Mouse (Mus musculus) neural tube, embryonic 11.5 days (tissue): Measurements from ENCODE around the gene Elf2. TPM values are rescaled to one million over a fixed set of nuclear protein-coding genes. Genes with fewer than 3 reads are reported as not detected.

ENCODE experiments used
- ATAC-seq: fragments of 200-750 bp; cut with Nextera tagmentation; 2 replicates; pipeline ENCODE4 v1.8.0; 2017; ENCODE audit warnings: moderate number of reproducible peaks, mild to moderate bottlenecking, moderate TSS enrichment, moderate library complexity; ENCODE audit not compliant: insufficient read depth, low FRiP score, low TSS enrichment
- DNase-seq: peaks from one replicate; pipeline ENCODE4 v3.0.0-alpha.2; 2015; ENCODE audit warnings: low spot score
- H3K27ac ChIP-seq: fragments of 300-500 bp; sonication (generic); 2 replicates; pipeline ENCODE4 v1.5.1; 2014; ENCODE audit warnings: low read depth, mild to moderate bottlenecking, low read length
- H3K27me3 ChIP-seq: fragments of 300-500 bp; sonication (generic); 2 replicates; pipeline ENCODE4 v1.6.1; 2014; ENCODE audit warnings: mild to moderate bottlenecking, low read length, mixed read lengths; ENCODE audit not compliant: control insufficient read depth, insufficient read depth
- H3K36me3 ChIP-seq: fragments of 300-500 bp; sonication (generic); 2 replicates; pipeline ENCODE4 v1.6.1; 2014; ENCODE audit warnings: mild to moderate bottlenecking, low read length, moderate library complexity, mixed read lengths; ENCODE audit not compliant: control insufficient read depth, insufficient read depth
- H3K4me1 ChIP-seq: fragments of 300-500 bp; sonication (generic); 2 replicates; pipeline ENCODE4 v1.6.1; 2014; ENCODE audit warnings: low read length, mixed read lengths; ENCODE audit not compliant: control insufficient read depth, insufficient read depth
- H3K4me2 ChIP-seq: fragments of 300-500 bp; sonication (generic); 2 replicates; pipeline ENCODE4 v1.6.1; 2014; ENCODE audit warnings: low read depth, mild to moderate bottlenecking, moderate library complexity
- H3K4me3 ChIP-seq: fragments of 300-500 bp; sonication (generic); 2 replicates; pipeline ENCODE4 v1.5.1; 2014; ENCODE audit warnings: low read depth, low read length
- H3K9ac ChIP-seq: fragments of 300-500 bp; sonication (generic); 2 replicates; pipeline ENCODE4 v1.6.1; 2014; ENCODE audit warnings: mild to moderate bottlenecking, low read length
- H3K9me3 ChIP-seq: fragments of 300-500 bp; sonication (generic); 2 replicates; pipeline ENCODE4 v1.6.1; 2016; ENCODE audit warnings: low read length; ENCODE audit not compliant: control insufficient read depth
- WGBS: fragments of 180-500 bp; shearing (Covaris S2); extraction: QIAGEN DNeasy Blood & Tissue Kit; methylation state at CpG from one replicate; pipeline ENCODE4 v1.1.7; 2014; 5-methylcytosine and 5-hydroxymethylcytosine counted together
- polyA plus RNA-seq: library from polyadenylated mRNA; unstranded; fragments of >200 nt; fragmentation: Nextera tagmentation; extraction: Ambion mirVana; gene quantifications from 2 replicates; pipeline ENCODE4 v1.2.1, GENCODE M21; 2014

Gene Elf2
- polyA plus RNA-seq, 1 experiment from 2014 or later = 47.3 TPM

DNA sequence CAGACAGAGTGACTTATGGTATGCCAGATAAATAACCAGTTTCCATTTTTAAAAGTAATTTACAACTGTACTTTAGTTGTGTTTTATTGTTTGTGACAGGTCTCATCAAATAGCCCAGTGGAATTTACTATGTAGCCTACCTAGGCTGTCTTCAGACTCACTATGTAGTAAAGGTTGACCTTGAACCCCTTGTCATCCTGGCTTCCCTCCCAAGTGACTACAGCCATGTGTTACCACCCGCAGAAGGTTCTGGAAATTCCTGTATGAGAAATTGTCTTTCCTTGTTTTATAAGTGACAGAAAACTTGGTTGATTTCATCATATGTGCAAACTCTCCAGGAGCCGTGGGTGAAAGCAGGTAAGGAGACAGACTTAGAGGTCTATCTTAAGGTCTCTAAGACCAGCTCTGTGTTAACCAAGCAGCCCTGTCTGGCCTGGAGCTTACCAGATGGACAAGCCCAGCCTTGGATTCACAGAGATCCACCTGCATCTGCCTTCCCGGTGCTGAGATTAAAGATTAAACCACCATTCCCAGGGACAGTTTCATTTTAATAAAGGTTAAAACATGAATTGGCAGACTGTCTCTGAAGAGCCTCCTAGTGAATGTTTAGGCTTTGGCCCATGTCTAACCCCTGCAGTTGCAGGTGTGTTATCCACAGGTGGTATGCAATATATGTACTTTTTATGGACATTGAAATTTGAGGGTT lies 108.1 kb downstream of the Elf2 start:
- H3K27me3 ChIP-seq = no peaks in the 10 kb centered on the region
- H3K9me3 ChIP-seq = no peaks in the 10 kb centered on the region
- H3K4me3 ChIP-seq = no peak overlapping the region
- DNase-seq = no peak
- WGBS = 90% methylated on average over 3 of the region's 3 CpGs
- H3K36me3 ChIP-seq = no peaks in the 10 kb centered on the region
- no peak overlapping the region for H3K9ac ChIP-seq
- no peak overlapping the region for H3K4me2 ChIP-seq
- no peak for ATAC-seq
- no peaks in the 10 kb centered on the region for H3K4me1 ChIP-seq
- no peak overlapping the region for H3K27ac ChIP-seq

- no peak overlapping the region for H3K4me3 ChIP-seq
- no peak overlapping the region for H3K9ac ChIP-seq
- H3K4me1 ChIP-seq = no peaks in the 10 kb centered on the region
- DNase-seq (no peak), ATAC-seq (no peak)
- no peak overlapping the region for H3K4me2 ChIP-seq
- H3K36me3 ChIP-seq = no peaks in the 10 kb centered on the region
- H3K27ac ChIP-seq = no peak overlapping the region
- no peaks in the 10 kb centered on the region for H3K27me3 ChIP-seq
- H3K9me3 ChIP-seq = no peaks in the 10 kb centered on the region
- WGBS = 75% methylated on average over 3 of the region's 3 CpGs
Observed at GRCm38 (mm10) chr3:51231499-51231898, 109.0 kb downstream of the Elf2 start.

DNA sequence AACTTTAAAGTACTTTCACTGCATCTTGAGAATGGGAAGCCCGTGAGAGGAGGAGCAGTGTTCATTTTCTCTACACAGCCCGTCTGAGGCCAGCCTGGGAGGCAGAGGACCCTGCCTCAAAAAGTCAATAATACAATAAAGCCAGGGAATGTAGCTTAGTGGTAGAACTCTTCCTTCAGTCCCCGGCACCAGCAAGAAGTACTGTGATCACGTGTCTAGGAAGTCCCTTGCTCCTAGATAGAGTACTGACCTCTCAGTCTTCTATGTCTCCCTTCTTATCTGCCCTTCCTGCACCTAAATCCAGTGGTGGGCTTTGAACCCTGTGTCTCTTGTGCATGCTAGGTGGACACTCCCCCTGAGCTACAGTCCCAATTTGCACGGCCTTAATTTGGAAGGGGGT lies 109.6 kb downstream of the Elf2 start:
- Histone ChIP-seq H3K9ac (no peak overlapping the region), H3K4me3 (no peak overlapping the region), H3K27me3 (no peaks in the 10 kb centered on the region), H3K4me1 (no peaks in the 10 kb centered on the region), H3K4me2 (no peak overlapping the region), H3K36me3 (no peaks in the 10 kb centered on the region), H3K27ac (no peak overlapping the region), H3K9me3 (no peaks in the 10 kb centered on the region)
- 80% methylated on average over 5 of the region's 5 CpGs for WGBS
- ATAC-seq (no peak), DNase-seq (no peak)

DNA sequence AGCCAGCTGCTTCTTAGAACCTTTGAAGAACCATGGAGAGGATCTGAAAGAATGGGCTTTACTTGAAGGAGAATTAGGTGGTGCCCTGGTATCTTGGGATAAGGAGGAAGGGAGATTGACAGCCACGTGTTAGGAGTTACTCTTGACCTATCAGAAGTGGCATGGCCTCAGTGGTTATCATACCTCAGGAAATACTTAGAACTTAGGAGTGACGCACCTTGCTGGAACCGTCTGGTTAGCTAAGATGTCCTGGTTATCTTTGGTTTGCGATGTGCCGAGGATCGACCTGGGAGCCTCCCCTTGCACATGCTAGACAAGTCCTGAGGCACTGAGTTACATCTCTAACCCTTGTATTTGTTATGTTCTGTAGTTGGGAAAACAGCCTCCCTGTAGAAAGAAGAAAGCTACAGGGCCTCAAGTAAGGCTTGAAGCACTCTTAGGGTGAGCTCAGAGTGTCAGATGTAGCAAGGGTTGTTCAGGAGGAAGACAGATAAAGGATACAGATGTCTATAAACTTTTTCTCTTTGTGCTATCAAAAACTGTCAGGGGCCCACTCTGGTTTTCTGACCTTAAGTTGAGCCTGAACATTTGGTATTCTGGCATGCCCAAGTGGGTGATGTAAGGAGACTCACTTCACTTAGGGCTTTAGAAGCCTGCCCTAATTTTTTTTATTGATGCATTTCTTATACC lies 110.2 kb downstream of the Elf2 start:
- ATAC-seq (no peak), DNase-seq (no peak)
- H3K4me1 ChIP-seq = no peaks in the 10 kb centered on the region
- no peaks in the 10 kb centered on the region for H3K27me3 ChIP-seq
- H3K36me3 ChIP-seq = no peaks in the 10 kb centered on the region
- no peak overlapping the region for H3K9ac ChIP-seq
- H3K9me3 ChIP-seq = no peaks in the 10 kb centered on the region
- 93% methylated on average over 6 of the region's 6 CpGs for WGBS
- no peak overlapping the region for H3K4me2 ChIP-seq
- no peak overlapping the region for H3K4me3 ChIP-seq
- no peak overlapping the region for H3K27ac ChIP-seq

DNA sequence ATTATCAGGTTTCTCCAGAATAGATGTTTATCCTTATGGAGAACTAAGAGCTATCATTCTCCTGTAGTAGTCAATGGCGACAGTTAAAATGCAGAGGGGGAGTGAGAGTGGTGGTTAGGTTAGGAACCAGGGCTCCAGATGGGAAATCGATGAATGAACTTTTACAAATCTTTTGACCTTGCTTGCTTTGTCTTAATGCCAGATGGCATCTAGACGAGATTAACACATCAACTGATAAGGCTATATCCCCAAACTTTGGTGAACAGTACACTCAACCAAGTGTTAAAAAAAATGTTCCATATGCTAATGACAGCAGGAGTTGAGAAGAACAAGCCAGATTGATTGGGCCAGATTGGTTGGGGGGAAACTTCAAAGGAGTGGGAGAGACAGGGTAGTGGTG lies 111.2 kb downstream of the Elf2 start:
- no peaks in the 10 kb centered on the region for H3K9me3 ChIP-seq
- H3K27me3 ChIP-seq = no peaks in the 10 kb centered on the region
- H3K9ac ChIP-seq = no peak overlapping the region
- H3K4me3 ChIP-seq = no peak overlapping the region
- H3K27ac ChIP-seq = no peak overlapping the region
- H3K36me3 ChIP-seq = no peaks in the 10 kb centered on the region
- no peak for ATAC-seq
- 87% methylated on average over 3 of the region's 3 CpGs for WGBS
- no peak for DNase-seq
- no peaks in the 10 kb centered on the region for H3K4me1 ChIP-seq
- no peak overlapping the region for H3K4me2 ChIP-seq

GRCm38 (mm10) chr3:51228821-51229205 lies 111.7 kb downstream of the Elf2 start:
- WGBS = 86% methylated on average over 9 of the region's 9 CpGs
- Histone ChIP-seq H3K27ac (no peak overlapping the region), H3K27me3 (no peaks in the 10 kb centered on the region), H3K4me1 (no peaks in the 10 kb centered on the region), H3K9ac (no peak overlapping the region), H3K36me3 (no peaks in the 10 kb centered on the region), H3K9me3 (no peaks in the 10 kb centered on the region), H3K4me2 (no peak overlapping the region), H3K4me3 (no peak overlapping the region)
- ATAC-seq (no peak), DNase-seq (no peak)

DNA sequence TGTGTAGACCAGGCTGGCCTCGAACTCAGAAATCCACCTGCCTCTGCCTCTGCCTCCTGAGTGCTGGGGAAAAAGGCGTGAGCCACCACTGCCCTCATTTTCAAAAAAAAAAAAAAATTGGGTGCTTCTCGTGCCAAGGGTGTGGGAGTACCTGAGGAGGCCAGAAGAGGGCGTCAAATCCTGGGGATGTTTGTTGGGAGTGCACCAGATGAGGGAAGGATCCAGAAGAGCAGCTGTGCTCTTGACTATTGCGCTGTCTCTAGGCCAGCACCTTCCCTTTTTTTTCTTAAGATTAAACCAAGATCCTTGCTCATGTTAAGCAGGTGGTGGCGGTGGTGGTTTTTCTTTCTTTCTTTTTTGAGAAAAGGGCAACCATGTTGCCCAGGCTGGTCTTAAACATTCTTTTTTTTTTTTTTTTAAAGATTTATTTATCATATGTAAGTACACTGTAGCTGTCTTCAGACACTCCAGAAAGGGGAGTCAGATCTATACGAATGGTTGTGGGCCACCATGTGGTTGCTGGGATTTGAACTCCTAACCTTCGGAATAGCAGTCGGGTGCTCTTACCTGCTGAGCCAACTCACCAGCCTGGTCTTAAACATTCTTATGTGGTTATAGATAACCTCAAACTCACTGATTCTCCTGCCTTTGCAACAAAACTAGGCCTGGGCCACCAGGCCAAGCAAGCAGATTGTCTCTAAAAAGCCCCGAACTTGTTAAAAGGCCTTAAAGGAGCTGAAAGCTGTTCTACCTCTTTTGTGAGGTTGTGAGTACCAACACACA lies 112.2 kb downstream of the Elf2 start:
- Histone ChIP-seq H3K36me3 (no peaks in the 10 kb centered on the region), H3K4me1 (no peaks in the 10 kb centered on the region), H3K4me2 (no peak overlapping the region), H3K4me3 (no peak overlapping the region), H3K9me3 (no peaks in the 10 kb centered on the region), H3K27me3 (no peaks in the 10 kb centered on the region), H3K9ac (no peak overlapping the region), H3K27ac (no peak overlapping the region)
- DNase-seq (peak; percentile 45), ATAC-seq (no peak)
- WGBS = 83% methylated on average over 10 of the region's 10 CpGs

DNA sequence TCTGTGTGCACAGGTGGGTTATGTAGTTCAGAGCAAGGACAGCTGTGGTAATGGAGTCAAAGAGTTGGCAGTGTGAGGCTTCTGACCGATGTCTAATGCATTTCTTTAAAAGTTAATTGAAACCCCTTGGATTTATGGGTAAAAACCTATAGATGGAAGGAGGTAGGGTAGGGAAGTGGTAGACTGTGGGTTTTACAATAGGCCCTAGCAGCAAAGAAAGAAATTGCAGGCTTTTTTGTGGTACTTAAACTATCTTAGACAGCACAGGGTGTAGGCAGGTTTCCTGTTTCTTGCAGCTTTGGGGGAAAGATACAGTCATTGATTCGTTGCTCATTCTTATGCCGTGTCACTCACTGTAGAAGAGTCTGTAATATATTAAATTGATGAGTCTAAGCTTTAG lies 113.9 kb downstream of the Elf2 start:
- no peak for DNase-seq
- Histone ChIP-seq H3K27ac (no peak overlapping the region), H3K4me3 (no peak overlapping the region), H3K9ac (no peak overlapping the region), H3K9me3 (no peaks in the 10 kb centered on the region), H3K4me2 (no peak overlapping the region), H3K27me3 (no peaks in the 10 kb centered on the region), H3K36me3 (no peaks in the 10 kb centered on the region), H3K4me1 (no peaks in the 10 kb centered on the region)
- no peak for ATAC-seq
- WGBS = 88% methylated on average over 3 of the region's 3 CpGs
